Mouse (Mus musculus) effector memory CD4-positive, alpha-beta T cell, adult 7 months (primary cell): ENCODE measurements around the gene Nppc. TPM values are rescaled to one million over a fixed set of nuclear protein-coding genes. Genes with fewer than 3 reads are reported as not detected.

Experiments
- polyA plus RNA-seq: library from polyadenylated mRNA; unstranded; fragments of 100-300 nt; shearing (Covaris generic); gene quantifications from one replicate; pipeline ENCODE4 v1.2.1, GENCODE M21; 2017

Gene Nppc
- not detected for polyA plus RNA-seq

GRCm38 (mm10) chr1:86670279-86671038 lies at the start of gene Nppc:
Gene Nppc (minus strand): TSS chr1:86670571.

GRCm38 (mm10) chr1:86703300-86703964 lies 33.1 kb upstream of the Nppc start, which contains the start of gene Dis3l2:
Gene Dis3l2 (plus strand): TSS chr1:86703808.

Other genes with a start within 250 kb of the Nppc start
- not detected for gene Nmur1, start 244.3 kb downstream of the Nppc start, polyA plus RNA-seq
- not detected for gene Tex44, start 244.2 kb downstream of the Nppc start, polyA plus RNA-seq
- 1,303 TPM for gene Ptma, start 143.8 kb downstream of the Nppc start, polyA plus RNA-seq
- gene Pde6d, start 87.9 kb downstream of the Nppc start, polyA plus RNA-seq: 14.4 TPM
- gene Cops7b, start 87.7 kb downstream of the Nppc start, polyA plus RNA-seq: 13.2 TPM
- gene Dis3l2, start 33.2 kb upstream of the Nppc start, polyA plus RNA-seq: 33.5 TPM